Mouse (Mus musculus): ENCODE measurements at regions not wholly inside any gene's neighbourhood (a gene's known extent, or its start where the extent isn't known, plus 50 kb on each side); places are given as distances from the start of the nearest gene placed in this dataset.
"Not testable (repeated sequence)": the region's sequence is repeated elsewhere in the genome, so short reads cannot be mapped to it uniquely, and the experiment has no call there.

DNA sequence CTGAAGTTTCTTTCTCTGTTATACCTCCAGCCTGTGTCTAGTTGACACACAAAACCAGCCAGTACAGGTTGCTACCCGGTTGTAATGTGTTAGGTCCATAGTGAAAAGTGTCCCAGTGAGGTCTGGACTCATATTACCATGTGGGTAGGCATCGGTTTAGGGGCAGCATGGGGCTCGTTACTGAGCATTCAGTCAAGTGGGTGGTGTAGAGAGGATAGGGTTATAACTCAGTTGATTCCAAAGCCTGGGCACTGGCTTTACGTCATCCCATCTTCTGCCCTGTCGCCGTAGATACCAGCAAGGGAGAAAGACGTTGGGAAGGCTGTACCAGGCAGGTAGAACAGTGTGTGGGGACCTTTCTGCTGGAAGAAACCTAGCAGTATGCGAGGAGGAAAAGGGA lies 129.2 kb upstream of the Slc38a2 start:
- no peak for DNase-seq (ENCODE audit: low spot score in 2 of 2)

DNA sequence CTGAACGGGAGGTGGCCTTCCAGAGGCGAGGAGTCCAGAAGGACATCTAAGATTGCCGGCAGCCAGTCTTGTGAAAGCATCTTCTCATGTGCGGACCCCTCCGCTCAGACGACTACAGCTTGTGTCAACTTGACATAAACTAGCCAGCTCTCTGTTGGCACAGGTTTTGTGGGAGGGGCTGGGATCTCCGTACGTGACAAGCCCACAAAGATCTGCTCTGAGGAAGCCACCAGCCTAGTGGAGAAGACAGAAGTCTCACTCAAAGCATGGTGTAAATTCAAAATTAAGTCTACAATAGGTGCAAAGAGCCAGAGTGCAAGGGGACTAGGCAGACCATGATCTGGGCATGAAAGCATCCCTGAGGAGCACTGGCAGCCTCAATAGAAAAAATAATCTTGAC lies 128.4 kb upstream of the Slc38a2 start:
- no peak for DNase-seq (ENCODE audit: low spot score in 2 of 2)

DNA sequence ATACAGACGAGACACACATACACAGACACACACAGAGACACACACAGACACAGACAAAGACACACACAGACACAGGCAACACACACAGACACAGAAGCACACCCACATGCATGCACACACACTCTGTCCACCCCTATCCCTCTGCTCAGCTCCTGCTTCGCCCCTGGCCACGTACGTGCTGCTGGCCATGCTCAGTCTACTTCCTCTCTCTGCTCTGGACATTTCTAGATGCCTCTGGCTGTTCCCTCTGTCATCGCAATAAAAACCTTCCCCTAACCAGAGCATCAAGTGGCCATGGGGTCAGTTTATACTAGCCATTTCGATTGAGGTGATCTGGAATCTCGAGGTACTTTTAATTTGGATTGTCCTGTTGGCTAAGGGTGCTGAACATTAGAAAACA lies 118.9 kb upstream of the Slc38a2 start:
- DNase-seq (ENCODE audit: low spot score in 2 of 2): no peak

DNA sequence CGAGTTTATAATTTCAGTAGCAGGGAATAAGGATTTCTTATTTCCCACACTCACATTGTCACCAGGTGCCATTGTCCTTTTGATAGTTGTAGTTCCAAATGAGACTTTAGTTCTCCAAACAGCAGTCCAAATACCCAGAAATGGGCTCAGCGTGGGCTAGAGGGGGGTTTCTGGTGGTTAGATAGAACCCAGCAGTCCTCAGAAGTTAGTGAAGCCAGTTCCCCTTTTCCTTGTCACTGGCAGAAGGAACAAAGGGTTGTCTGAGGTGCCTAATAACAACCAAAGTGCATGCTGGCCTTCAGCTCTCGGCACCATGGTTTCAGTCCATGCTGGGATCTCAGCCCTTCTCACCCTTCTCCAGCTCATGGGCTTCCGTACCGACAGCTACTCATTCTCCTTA lies 118.1 kb upstream of the Slc38a2 start:
- DNase-seq (ENCODE audit: low spot score in 2 of 2): no peak

DNA sequence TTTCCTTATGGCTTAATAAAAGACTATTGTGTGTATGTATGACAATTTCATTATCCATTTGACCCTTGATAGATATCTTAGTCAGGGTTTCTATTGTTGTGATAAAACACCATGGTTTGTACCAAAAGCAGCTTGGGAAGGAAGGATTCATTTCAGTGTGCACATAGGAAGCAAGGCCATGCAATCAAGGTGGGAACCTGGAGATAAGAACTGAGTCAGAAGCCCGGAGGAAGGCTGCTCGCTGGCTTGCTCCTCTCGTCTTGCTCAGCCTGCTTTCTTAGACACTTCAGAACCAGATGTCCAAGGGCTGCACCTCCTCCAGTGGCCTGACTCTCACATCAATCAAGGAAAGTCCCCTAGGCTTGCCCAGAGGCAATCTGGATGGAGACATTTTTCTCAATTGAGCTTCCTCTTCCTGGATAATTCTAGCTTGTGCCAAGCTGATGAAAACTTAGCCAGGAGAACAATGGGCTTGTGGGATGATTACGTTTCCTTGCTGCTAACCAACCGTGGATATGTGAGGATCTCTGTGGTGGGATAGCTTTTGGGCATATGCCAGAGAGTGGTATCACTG lies 117.6 kb upstream of the Slc38a2 start:
- no peak for DNase-seq (ENCODE audit: low spot score in 2 of 2)

DNA sequence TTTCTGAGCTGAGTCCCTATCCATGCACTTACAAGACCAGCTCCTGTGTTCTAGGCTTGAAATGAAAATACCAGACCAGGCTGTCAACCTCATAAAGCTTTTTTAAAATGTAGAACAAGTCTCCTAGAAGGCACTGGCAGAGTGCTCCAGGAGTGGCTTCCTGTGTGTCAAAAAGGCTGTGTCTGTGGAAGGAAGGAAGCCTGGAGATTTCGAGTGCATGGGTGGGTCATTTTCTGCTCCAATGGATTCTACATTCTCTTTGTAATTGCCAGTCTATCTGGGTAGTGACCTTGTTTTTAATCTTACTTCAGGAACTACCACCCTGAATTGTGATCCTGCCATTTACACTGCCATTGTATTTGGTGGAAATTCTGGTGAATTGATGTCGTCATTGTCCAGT lies 113.9 kb upstream of the Slc38a2 start:
- no peak for DNase-seq (ENCODE audit: low spot score in 2 of 2)

DNA sequence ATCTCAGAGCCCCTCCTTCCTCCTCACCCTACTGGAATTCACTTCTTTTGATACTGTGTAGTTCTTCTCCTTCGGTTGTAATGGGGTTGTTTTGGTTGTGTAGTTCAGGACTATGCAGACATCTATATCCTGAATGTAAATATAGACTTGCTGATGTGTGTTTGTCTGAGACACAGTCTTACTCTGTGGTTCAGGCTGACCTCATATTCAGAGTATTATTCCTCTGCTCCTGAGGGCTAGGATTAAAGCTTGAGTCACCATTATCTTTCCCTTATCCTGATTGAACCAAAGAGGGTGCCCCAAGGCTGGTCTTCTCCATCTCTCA lies 103.2 kb upstream of the Slc38a2 start:
- DNase-seq (ENCODE audit: low spot score in 2 of 2): no peak

DNA sequence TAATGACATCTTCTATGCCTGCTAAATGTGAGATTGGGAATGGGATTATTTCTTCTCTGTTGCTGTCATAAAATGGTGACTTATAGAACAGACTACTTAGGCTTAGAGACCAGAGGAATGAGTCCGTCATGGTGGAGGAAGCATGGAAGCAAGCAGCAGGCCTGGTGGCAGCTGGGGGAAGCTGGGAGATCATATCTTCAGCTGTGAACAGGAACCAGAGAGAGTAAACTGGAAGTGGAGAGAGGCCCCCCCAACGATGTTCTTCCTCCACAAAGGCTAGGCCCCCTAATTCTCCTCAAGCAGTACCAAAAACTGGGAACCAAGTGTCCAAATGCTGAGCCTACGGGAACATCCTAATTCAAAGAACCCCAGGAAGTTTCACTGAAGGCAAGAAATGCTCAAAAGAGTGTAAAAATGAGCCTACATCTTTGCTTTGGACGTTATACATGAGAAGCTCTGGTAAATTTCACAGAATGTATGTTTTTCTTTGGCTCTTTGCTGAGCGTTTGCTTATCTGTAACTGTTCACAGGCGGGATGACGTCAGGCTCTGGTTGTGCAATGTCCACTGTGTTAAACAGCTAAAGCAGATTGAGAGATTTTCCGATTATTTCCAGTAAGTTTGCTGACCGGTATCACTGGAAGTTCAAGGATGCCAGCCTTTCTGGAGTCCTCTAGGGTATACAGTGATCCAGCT lies 102.7 kb upstream of the Slc38a2 start:
- DNase-seq (ENCODE audit: low spot score in 2 of 2): no peak

DNA sequence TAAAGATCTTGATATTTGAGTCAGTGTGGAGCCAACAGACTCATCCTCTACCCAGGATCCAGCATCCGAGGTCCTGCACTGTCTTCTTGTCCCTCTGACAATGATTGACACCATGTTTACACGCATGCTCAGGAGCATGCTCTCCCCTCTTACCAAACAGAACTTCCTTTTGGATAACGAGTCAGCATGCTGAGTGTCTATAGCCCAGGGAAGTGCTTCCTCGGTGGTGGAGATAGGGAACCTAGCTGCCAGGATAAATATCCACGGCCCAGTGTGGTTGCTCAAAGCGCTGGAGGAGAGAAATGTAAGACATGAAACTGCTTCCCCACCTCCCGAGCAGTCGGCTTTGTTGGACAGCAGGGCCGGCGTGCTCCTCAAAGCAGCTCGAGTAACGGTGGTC lies 99.7 kb upstream of the Slc38a2 start:
- no peak for DNase-seq (ENCODE audit: low spot score in 2 of 2)

DNA sequence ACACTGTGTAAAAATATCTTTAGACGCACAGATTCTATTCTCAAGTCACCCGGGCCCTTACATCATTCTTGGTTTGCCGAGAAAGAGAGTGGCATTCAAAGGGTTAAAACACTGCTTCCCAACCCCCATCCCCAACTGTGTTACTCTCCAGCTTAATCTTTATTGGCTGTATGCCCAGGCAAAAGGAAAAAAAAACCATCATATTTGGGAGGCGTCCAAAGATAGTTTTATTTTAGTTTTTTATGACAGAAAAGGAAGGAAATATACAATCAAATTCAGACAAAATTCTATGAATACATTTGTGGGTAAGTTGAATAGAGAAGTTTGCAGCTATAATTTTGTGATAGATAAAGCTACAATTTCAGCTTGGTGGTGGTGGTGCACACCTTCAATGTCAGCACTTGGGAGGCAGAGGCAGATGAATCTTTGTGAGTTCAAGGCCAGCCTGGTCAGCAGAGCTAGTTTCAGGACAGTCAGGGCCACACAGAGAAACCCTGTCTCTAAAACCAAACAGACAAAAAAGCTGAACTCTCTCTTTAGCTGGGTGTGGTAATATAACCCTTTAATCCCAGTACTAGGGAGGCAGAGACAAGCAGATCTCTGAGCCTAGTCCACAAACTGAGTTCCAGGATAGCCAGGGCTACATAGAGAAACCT lies 98.2 kb upstream of the Slc38a2 start:
- no peak for DNase-seq (ENCODE audit: low spot score in 2 of 2)

DNA sequence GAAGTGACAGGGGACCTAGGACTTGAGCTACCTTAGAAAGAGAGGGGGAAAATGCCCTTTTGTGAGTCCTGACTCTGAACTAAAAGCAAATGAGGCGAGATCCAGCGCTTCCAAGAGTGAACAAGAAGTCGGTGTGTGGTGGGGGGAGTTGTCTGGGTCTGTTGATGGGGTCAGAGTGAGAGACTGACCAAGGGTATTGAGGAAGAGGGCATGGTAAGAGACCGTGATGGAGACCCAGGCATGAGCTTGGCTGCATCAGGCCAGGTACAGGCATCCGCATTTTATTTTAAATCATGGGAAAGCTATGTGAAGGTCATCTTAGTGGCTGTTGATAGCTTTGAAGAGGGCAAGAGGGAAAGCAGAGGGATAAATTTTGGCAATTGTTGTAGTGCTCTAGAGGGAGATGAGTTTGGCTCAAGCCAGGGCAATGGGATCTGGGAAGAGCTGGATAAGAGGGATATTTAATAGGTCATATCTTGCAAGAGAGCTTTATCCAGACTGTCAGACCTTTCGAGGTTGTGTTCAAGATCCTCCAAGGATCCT lies 94.7 kb upstream of the Slc38a2 start:
- no peak for DNase-seq (ENCODE audit: low spot score in 2 of 2)

DNA sequence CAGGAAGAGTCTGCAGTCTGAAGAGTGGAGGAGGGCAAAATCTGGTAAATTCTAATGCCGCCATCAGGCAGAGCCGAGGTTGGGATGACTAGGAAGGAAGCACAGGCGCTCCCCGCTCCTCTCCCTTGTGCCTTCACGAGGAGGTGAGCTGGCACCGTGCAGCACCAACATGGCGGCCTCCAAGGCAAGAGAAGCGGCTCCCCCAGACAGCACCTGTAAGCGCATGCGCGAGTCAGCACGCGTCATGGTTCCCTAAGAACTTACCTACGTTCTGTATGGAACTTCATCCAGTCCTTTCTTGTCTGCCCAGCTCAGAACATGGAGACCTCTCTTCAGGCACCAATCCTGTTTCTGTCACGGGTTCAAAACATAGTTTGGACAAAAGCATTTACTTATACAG lies 93.7 kb upstream of the Slc38a2 start:
- no peak for DNase-seq (ENCODE audit: low spot score in 2 of 2)

DNA sequence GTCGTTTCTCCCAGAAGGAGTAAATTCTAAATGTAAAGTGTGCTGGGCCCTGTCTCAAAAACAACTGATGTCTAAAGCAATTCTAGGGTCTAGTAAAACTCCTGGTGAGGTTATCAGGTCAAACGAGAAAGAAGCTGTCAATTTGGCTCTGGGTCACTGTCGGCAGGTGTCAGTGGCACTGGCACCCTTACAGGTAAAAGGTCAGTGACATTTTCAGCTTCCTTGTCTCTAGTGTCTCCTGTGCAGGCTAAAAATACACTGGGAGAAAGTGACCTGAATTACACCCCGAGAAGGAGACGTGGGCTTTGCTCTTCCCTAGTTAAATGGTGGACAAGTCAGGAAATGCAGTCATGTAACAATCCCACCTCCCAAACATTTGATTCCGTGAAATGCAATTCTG lies 91.8 kb upstream of the Slc38a2 start:
- no peak for DNase-seq (ENCODE audit: low spot score in 2 of 2)

DNA sequence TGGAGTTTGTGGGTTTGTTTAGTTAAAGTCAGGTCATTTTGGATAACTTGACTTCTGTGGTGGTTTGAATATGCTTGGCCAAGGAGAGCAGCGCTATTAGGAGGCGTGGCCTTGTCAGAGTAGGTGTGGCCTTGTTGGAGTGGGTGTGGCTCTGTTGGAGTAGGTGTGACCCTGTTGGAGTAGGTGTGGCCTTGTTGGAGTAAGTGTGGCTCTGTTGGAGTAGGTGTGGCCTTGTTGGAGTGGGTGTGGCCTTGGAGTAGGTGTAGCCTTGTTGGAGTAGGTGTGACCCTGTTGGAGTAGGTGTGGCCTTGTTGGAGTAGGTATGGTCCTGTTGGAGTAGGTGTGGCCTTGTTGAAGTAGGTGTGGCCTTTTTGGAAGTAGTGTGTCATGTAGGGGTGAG lies 88.4 kb upstream of the Slc38a2 start:
- DNase-seq (ENCODE audit: low spot score in 2 of 2): not testable (repeated sequence)

DNA sequence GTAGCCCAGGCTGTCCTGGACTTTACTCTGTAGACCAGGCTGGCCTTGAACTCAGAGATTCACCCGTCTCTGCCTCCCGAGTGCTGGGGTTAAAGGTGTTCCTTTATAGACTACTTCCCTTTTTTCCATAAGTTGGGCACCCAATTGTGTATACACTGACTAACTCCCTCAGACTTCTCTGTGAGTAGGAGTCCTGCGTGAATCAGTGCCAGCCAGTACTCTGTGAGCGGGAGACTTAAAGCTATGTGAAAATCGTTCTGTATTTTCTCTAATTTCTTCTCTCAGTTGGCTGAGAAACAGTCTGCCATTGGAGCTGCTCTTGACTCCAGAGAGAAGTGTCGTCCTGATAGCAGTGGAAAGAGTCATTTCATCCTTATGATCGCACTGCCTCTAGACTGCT lies 85.0 kb upstream of the Slc38a2 start:
- DNase-seq (ENCODE audit: low spot score in 2 of 2): no peak

DNA sequence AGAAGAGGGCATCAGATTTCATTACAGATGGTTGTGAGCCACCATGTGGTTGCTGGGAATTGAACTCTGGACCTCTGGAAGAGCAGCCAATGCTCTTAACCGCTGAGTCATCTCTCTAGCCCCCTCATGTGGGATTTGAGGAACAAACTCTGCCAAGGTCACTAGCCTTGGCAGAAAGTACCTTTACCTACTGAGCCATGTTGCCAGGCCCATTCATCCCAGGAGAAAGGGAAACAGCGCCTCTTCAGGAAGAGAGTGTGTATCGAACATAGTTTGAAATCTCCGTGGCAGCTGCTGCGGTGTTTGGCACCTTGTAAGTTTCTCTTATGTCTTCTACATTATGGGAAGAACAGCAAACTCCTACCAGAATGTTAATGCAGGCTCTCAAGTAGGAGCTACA lies 82.0 kb upstream of the Slc38a2 start:
- DNase-seq (ENCODE audit: low spot score in 2 of 2): no peak

DNA sequence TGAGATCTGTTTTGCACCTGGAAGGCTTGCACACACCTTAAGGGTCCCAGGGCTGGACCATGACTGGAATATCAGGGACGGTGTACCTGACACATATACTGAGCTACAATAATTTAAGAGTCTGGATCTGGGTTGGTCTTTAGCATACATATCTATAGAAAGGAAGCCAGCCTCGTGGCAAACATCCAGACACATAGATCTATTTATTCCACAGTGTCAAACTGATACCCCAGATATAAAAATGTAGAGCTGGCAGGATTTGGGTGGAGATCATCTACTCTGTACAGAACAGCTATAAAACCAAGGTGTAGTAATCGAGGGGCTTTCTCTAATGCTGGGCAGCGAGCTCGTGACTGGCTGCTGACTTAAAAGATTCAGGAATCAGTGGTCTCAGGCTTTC lies 81.1 kb upstream of the Slc38a2 start:
- no peak for DNase-seq (ENCODE audit: low spot score in 2 of 2)

DNA sequence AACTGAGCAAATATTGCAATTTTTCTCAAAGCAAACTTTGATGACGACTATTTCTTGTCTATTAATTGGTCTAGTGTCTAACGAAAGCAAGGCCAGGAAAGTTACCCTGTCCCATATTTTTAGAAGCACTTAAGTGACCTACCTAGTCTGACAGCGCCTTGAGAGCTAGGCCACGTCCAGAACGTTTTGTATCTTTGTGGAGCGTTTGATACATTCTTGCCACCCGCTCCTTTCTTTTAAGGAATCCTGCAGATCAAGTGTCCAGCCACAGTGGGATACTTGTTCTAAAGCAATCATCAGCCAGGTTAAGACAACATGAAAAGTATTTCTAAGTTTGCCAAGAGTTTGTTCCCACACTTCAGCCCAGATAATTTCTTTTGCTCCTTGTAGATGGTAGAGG lies 79.8 kb upstream of the Slc38a2 start:
- no peak for DNase-seq (ENCODE audit: low spot score in 2 of 2)

DNA sequence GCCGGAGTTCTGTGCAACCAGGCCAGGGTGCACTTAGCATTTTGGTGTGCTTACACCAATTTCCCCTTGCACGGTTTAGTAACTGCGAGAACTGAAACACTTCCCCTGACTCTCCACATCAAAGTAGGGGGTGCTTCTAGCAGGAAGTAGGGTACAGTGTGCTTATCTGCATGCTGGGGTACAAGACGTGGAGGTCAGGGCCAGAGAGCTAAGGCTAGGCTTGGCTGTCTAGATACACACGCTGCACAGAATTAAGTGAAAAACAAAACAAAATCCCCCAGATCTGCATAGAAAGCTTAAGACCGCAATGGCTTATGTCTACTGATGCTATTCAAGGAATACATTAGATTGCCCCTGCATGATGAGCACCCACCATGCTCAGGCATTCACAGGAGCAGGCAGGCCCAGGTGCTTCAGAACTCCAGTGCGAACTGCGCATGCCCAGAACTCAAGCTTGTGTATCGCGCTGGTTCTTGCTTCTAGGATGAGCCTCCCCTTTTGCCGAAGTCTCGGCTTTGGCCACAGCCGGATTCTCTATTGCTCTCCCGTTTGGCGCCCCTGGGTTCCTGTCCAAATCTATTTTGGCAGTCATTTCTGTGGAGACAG lies 78.9 kb upstream of the Slc38a2 start:
- DNase-seq (ENCODE audit: low spot score in 2 of 2): no peak

DNA sequence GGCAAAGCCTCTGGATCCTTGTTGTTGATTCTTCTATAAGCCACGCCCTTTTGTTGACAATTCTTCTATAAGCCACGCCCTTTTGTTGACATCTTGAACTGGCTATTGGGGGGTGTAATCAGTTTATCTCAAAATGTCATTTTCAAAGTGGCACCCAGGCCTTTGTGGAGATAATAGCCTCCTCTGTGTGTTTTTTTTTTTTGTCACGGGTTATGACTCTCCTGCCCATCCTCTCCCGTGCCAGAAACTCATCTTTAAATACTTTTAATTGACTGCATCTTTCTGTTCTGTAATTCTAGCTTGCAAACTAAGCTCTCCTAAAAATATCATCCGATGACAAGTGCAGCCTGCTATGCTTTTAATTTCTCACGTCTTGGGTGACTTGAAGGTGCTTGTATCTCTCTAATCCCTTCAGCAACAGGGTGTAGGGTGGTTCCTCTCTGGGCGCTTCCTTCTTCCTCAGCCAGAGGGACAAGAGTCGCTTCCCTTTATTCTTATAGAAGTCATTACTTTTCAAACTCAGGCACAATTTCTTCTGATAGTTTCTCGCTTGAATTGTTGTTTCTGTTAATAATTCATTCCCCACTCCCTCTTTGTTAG lies 77.0 kb upstream of the Slc38a2 start:
- DNase-seq (ENCODE audit: low spot score in 2 of 2): no peak

DNA sequence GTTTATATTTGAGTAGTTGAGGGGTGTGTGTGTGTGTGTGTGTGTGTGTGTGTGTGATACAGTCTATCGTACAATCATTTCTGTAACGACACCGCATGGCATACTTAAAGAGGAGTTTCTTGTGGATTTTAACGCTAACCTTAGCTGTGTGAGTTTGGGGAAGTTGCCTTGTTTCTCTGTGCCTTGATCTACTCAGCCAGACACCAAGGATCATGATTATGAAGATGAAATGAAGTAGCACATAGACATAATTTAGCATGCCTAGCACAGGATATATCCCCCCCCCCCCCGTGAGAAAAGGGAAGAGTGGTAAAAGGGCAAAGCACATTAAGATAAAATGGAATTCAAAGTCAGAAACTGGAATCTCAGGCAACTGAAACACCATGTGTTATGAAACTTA lies 75.6 kb upstream of the Slc38a2 start:
- no peak for DNase-seq (ENCODE audit: low spot score in 2 of 2)

DNA sequence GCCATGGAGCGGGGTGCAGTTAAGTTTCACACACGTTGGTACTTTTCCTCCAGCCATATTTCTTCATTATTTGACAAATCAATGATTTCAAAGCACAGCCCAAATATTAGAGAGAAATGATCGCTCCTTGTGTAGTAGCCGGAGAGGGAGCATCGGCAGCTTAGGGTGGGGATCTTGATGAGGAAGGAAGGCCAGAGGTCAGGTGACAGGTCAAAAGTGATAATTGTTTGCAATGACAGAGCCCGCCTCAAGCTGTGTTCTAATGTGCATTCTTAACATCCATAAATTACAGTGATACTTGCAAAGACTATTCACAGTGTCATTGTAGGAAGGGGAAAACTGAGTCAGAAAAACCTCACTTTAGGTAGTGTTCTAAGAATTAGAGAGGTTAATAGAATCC lies 75.1 kb upstream of the Slc38a2 start:
- no peak for DNase-seq (ENCODE audit: low spot score in 2 of 2)

DNA sequence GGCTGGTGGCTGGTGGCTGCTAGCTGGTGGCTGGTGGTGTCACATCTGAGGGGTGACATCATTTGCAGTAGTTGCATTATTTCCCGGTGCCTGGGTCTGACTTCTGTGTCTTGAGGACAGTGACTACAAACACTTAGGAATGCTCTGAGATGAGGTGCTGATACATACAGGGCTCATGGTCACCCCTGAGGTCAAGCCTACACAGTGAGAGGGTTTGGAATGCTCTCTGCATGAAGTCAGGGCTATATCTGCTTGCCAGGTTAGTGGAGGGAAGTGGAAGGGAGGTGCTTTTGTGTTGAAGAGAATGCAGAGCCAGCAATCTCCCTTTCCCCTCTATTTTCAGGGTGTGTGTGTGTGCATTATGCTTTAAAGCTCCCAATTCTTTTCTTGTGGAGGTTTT lies 74.1 kb upstream of the Slc38a2 start:
- DNase-seq (ENCODE audit: low spot score in 2 of 2): no peak

All from cerebellum, postnatal 4 days (tissue).